Mouse (Mus musculus): ENCODE data around the gene Tecpr2.

DNA sequence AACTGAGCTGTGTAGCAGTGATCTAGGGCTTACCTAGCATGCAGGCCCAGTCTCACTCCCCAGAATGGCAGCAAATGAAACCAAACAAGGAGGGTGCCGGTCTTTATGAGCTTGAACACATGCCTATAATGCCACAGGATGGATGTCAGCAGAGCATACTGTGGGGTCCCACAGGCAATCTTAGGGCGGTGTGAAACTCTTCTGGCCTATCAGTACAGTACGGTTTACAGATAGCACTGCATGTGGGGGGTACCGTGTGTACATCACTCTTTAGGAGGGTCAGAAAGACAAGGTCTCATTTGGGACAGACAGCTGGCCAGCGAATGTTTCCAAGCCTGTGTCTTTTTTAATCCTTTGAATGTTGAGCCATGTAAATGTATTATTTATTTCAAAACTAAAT lies 82.9 kb downstream of the Tecpr2 start:
- TF ChIP-seq CTCF (IDR thresholded peaks at IDR 0.05; ENCODE audit: extremely low read depth, insufficient read depth, low read length) = no peak
- TF ChIP-seq POLR2A (IDR thresholded peaks at IDR 0.05; ENCODE audit: extremely low read depth, insufficient read depth, low read length) = no peak

Data from cortical plate, adult 2 months (tissue).